Mouse (Mus musculus) C2C12 (cell line): ENCODE measurements at regions not wholly inside any gene's neighbourhood (a gene's known extent, or its start where the extent isn't known, plus 50 kb on each side); places are given as distances from the start of the nearest gene placed in this dataset.

ENCODE experiments used
- H3K27me3 ChIP-seq: one replicate; pipeline ENCODE4 v1.6.1; 2011; ENCODE audit not compliant: control insufficient read depth, insufficient read depth, insufficient read length
- H3K36me3 ChIP-seq: one replicate; pipeline ENCODE4 v1.6.1; 2011; ENCODE audit not compliant: control insufficient read depth, insufficient read depth
- H3K4me3 ChIP-seq: one replicate; pipeline ENCODE4 v1.5.1; 2011; ENCODE audit warnings: mild to moderate bottlenecking, control low read depth; ENCODE audit not compliant: poor library complexity, insufficient read depth, severe bottlenecking
- H3K79me2 ChIP-seq: one replicate; pipeline ENCODE4 v1.6.1; 2011; ENCODE audit not compliant: control insufficient read depth, insufficient read depth
- H3K79me3 ChIP-seq: one replicate; pipeline ENCODE4 v1.6.1; 2011; ENCODE audit warnings: low read depth, control low read depth
- H3ac ChIP-seq: one replicate; pipeline ENCODE3; 2011; ENCODE audit warnings: low read depth; ENCODE audit not compliant: control insufficient read depth, insufficient read length
- CTCF ChIP-seq: IDR thresholded peaks from one replicate; pipeline ENCODE4 v1.5.1; 2011; ENCODE audit not compliant: control insufficient read depth, insufficient read depth, insufficient read length
- MYOD1 ChIP-seq: IDR thresholded peaks from one replicate; pipeline ENCODE4 v1.6.1; 2011; ENCODE audit warnings: low read depth; ENCODE audit not compliant: control insufficient read depth, insufficient read length

GRCm38 (mm10) chr7:55710872-55711558 lies 57.0 kb upstream of the Siglech start:
- no peaks in the 10 kb centered on the region for H3K36me3 ChIP-seq
- no peaks in the 10 kb centered on the region for H3K79me2 ChIP-seq
- peak; percentile 49 for TF ChIP-seq CTCF
- TF ChIP-seq MYOD1 = no peak
- H3K79me3 ChIP-seq = no peaks in the 10 kb centered on the region
- no peak overlapping the region for H3ac ChIP-seq
- no peaks in the 10 kb centered on the region for H3K27me3 ChIP-seq
- H3K4me3 ChIP-seq = no peak overlapping the region
